Mouse (Mus musculus) layer of hippocampus, postnatal 25 days (tissue): Measurements from ENCODE around the gene Card14. TPM values are rescaled to one million over a fixed set of nuclear protein-coding genes. Genes with fewer than 3 reads are reported as not detected.
"Not testable (repeated sequence)": the region's sequence is repeated elsewhere in the genome, so short reads cannot be mapped to it uniquely, and the experiment has no call there.

Source experiments
- DNase-seq, 2 experiments: peaks; one replicate each; pipeline ENCODE4 v3.0.0; 2022; ENCODE audit warnings: mixed read lengths in 2 of 2, low spot score in 1 of 2; ENCODE audit errors: extremely low spot score in 1 of 2
- total RNA-seq, 2 experiments: library from RNA; stranded (reverse); gene quantifications; 2 replicates each; pipeline ENCODE4 v1.2.3; 2021

Gene Card14
- total RNA-seq, 2 experiments from 2014 or later = 0.52 to 0.98 TPM

GRCm38 (mm10) chr11:119354798-119355442, 47.4 kb downstream of the Card14 start:
- DNase-seq = no peak

DNA sequence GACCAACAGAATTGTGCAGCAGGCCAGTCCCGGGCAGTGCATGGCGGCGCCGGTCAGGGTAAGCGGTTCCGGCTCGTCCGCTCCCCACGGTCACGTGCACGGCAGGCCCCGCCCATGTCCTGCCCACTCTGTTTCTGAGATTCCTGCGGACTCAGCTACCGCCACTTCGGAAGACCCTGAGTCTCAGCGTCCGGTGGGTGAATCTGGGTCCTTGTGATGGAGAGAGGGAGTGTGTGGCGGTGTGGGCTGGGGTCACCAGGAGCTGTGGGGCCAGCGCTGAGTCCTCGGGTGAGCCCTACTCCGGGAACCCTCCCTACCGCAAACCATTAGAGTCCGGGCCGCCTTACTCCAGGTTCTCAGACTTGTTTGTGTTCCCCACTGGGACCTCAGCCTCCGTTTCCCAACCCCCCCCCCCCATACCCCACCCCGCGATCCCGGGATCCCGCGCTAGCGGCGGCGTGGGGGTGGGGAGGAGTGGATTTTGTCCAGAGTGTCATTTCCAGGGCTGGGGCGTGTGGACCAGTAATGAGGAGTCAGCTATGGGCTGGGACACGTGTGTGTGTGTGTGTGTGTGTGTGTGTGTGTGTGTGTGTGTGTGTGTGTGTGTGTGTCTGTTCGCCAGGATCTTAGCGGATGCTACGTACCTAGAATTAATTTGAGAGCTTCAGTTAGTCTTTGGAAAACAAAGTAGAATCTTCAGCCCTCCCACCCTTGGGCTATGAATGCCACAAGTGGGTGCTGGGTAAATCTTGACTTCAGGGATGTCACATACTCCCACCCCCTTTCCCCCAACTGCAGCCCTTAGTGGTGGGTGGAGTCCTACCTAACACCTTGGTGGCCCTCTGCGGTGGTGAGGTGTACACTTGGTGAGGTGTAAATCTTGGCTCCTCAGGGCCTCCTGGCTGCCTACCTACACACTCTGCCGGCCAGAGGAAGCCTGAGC, 48.1 kb downstream of the Card14 start, which contains the start of the genes Sgsh and Slc26a11:
Sgsh (minus strand) TSS at position 94 of the 943 bp plus-strand sequence.
Slc26a11 (plus strand) TSS at position 115 of the 943 bp plus-strand sequence.
- peak; percentile 64 to 69 for DNase-seq

DNA sequence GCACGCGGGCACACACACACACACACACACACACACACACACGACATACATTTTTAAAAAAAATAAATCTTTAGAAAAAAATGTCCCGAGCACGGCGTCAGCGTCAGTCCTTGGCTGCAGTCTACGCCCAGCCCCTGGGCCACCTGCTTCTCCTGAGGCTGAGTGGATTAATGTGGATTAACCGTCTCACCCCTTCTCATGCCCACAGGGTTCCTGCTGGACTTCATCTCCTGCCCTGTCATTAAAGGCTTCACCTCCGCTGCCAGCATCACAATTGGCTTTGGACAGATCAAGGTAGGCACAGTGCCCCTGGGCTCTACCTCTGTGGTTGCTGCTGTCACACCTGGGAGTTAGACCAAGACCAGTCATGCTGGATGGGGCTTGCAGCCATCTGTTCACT, 51.5 kb downstream of the Card14 start:
- no peak for DNase-seq

GRCm38 (mm10) chr11:119362769-119363533, 55.4 kb downstream of the Card14 start:
- no peak for DNase-seq

GRCm38 (mm10) chr11:119363534-119364145, 56.1 kb downstream of the Card14 start:
- DNase-seq = peak; percentile 47 to 63

- DNase-seq = no peak
These were observed 67.9 kb downstream of the Card14 start for GRCm38 (mm10) chr11:119375425-119375824.

- DNase-seq = no peak
These were observed 69.8 kb downstream of the Card14 start for GRCm38 (mm10) chr11:119377326-119377725.

DNA sequence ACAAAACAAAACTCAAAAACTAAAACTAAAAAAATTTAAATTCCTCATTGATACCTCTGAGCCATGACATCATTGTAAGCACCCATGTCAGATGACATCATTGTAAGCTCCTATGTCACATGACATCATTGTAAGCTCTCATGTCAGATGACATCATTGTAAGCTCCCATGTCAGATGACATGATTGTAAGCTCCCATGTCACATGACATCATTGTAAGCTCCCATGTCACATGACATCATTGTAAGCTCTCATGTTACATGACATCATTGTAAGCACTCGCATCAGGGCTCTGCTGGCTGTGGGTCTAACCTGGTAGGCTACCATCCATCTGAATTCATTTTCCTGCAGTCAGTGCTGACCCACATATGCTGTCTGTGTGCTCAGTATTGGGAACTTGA, 71.0 kb downstream of the Card14 start:
- DNase-seq = no peak

- DNase-seq = no peak
These were observed 74.2 kb downstream of the Card14 start for GRCm38 (mm10) chr11:119381631-119382337.

GRCm38 (mm10) chr11:119382338-119382850, 74.8 kb downstream of the Card14 start:
- DNase-seq = no peak

DNA sequence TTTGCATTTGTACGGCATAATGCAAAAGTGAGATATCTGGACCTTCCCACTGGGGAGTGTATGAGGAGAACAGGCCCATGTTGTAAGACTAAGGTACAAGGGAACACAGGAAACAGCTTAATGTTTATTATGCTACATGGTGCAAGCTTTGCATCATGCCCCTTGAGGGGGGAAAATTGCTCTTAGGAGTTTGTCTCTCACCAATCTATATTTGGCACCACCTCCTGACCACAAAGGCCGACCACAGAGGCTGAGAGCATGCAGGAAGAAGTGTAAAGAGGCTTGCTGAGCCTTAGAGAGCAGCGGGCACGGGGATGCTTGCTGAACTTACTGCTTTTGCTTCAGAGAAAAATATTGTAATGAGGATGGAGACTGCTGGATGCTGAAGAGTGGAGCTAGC, 77.3 kb downstream of the Card14 start:
- no peak for DNase-seq

GRCm38 (mm10) chr11:119386306-119386705, 78.7 kb downstream of the Card14 start:
- no peak for DNase-seq

DNA sequence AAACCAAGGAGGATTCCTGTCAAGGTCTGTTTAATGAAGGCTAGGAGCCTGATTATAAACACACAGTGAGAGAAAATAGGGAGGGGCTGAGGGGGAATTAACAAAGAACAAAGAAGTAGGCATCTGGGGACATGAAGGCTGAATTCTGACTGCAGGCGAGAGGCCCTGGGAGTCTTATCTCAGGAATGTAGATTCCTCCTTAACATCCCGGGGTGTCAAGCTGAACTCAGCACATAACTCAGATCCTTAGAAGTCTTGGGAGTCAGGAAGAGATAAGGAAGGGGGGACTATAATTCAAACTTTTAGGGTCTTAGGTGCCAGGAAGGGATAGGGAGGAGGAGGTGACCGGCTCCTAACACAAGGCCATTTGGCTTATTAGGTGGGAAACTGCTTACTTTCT, 79.7 kb downstream of the Card14 start:
- DNase-seq = not testable (repeated sequence)

DNA sequence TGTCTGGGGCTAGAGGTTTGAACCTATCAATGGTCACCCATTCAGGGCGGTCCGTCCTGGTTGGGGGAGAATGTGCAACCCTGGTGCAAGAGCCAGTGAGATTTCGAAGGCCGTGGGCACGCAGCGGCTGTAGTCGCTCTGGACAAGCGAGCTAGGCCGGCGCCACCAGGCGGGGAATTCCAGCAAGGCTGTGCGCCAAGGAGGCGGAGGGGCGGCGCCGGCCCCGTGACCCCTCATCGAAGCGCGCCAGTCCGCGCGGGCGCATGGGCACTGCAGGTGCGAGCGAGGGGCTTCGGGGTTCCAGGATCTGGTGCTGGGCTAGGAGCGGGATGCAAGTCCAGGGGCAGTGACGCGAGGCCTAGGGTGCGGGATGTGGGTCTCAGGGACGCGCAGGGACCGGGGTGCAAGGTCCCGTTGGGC, 82.3 kb downstream of the Card14 start:
- peak; percentile 27 to 56 for DNase-seq

DNA sequence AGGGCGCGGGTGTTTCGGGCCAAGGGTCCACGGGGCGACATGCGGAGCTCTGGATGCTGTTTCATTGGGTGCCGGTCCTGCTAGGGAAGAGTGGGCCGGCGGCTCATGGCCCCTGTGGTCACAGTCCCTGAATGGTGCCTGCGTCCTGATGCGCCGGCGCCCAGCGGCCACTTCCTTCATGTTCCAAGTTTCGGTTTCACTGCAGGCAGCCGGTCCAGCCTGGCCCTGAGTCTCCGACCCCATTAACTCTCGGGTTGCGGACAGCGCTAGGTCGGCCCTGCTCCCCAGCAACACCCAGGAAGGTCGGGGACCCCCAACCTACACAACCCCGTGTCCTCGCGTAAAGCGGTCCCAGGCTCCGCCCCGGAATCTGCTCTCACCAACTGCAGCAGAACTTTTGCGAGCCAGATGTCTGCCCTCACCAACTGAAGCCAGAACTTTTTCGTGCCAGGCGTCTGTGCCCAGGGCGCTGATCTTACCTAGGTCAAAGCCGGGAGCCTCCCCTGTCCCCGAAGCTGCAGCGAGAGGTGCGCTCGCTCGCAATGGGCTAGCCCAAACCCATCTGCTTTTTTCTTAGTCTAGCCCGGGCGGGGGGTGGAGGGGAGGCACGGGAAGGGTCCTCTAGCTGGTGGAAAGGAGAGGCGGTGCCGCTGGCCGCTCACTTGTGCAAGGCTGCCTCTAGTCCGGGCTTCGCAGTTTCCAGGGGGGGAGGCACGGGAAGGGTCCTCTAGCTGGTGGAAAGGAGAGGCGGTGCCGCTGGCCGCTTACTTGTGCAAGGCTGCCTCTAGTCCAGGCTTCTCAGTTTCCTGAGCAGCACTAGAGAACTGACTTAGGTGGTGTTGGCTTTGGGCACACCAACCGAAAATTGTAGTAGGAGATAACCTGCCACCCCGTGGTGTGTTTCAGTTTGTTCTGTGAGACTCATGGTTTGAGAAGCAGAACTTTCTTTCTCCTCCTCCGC, 83.0 kb downstream of the Card14 start:
- peak; percentile 18 to 28 for DNase-seq

DNA sequence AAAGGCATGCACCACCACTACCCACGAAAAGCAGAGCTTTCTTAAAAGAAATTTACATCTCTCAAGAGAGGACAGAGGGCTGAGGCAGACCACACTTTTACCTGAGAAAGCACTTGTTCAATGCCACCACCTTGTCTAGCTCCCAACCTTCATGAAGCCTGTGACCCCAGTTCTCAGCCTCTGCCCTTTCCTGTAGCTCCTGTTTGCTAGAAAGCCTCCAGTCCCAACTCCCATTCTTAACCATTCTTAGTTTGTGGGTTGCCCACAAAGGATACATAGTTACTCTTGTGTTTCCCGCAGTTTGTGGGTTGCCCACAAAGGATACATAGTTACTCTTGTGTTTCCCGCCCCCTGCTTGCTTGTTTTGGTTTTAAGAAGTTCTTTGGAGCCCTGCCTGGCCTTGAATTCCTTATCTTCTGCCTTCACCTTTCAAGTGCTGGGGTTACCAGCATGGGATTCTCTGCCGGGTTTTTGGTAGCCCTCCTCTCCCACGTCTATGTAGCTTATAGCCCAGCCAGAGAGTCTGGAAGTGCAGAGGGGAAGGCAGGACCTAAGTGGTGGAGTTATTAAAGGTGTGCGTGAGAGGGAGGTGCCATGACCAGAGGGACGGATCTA, 83.9 kb downstream of the Card14 start:
- no peak for DNase-seq

- DNase-seq = no peak
These were observed 84.5 kb downstream of the Card14 start for GRCm38 (mm10) chr11:119392001-119392614.
